16 mouse cellular contexts compared by ENCODE assay signal in genomic region chr3:35971149-35971548, GRCm38 (mm10). TPM values are rescaled to one million over a fixed set of nuclear protein-coding genes. Genes with fewer than 3 reads are reported as not detected.
DNase-seq lines count a peak whose midpoint lies in the region.
"Had no signal": no experiment of that assay in that cellular context is flagged by ENCODE, and none has a peak within 500 bp of the region (broad histone marks: within the 10 kb centered on the region; RNA-seq: fewer than 3 reads in every experiment).

No protein-coding gene starts in this region.

- peak; percentile 66 for DNase-seq in heart, adult 11 months
- DNase-seq in heart, adult 9 months (ENCODE audit: low spot score in 2 of 2), result no peak
- DNase-seq in left cerebral cortex, postnatal 14 days (ENCODE audit: low spot score in 2 of 2), result peak; percentile 18 to 35
- DNase-seq in left cerebral cortex, adult 8-10 months (ENCODE audit: low spot score in 2 of 2), result no peak
- peak; percentile 28 for DNase-seq in brain, adult 2 months (ENCODE audit: low read depth, low spot score)
- peak; percentile 8 for DNase-seq in telencephalon, adult 2 months (ENCODE audit: low read depth, low spot score)
- DNase-seq in lung, postnatal 10 days, result no peak
- DNase-seq: adrenal gland, adult 8-10 months; adrenal gland, postnatal 14 days; cerebellum, adult 11 months; cerebellum, adult 18-20 months; cerebellum, adult 8-10 months; cerebellum, adult 9-11 months; cerebellum, postnatal 14 days; cerebellum, postnatal 36 days; embryo, embryonic 11 days had no signal

- intact Hi-C loops in left cerebral cortex, postnatal 14 days (cut with DNase I), result loop anchor here (10.0 kb wide), 1 partner anchor 286 kb away; no protein-coding TSS in a partner anchor

RNA-seq across cellular contexts. Expression of gene Mccc1, which starts 29.3 kb away (rescaled TPM):
- 10 to 100 TPM; 30.0 TPM for total RNA-seq in left cerebral cortex, postnatal 14 days (2021)
- total RNA-seq in left cerebral cortex, adult 8-10 months (2022), result 10 to 100 TPM; 32.5 to 46.1 (median 34.5) TPM

RNA-seq across cellular contexts. Expression of gene Dcun1d1, which starts 33.9 kb away (rescaled TPM):
- total RNA-seq in left cerebral cortex, postnatal 14 days (2021), result 10 to 100 TPM; 65.7 to 67.8 TPM
- total RNA-seq in left cerebral cortex, adult 8-10 months (2022), result 10 to 100 TPM; 67.1 to 84.1 (median 77.7) TPM

Comparison
In these comparisons a context has a peak if more than half of its experiments do, and no peak if none do; other contexts are left out.
1. DNase-seq: peak in heart, adult 11 months (single experiment), left cerebral cortex, postnatal 14 days (2 of 2), brain, adult 2 months (single experiment) and telencephalon, adult 2 months (single experiment); none in heart, adult 9 months (0 of 2), left cerebral cortex, adult 8-10 months (0 of 2) and lung, postnatal 10 days (single experiment).